Mouse (Mus musculus): ENCODE data around the gene Tm4sf19.
"Not testable (repeated sequence)": the region's sequence is repeated elsewhere in the genome, so short reads cannot be mapped to it uniquely, and the experiment has no call there.

Tm4sf19 gene

DNA sequence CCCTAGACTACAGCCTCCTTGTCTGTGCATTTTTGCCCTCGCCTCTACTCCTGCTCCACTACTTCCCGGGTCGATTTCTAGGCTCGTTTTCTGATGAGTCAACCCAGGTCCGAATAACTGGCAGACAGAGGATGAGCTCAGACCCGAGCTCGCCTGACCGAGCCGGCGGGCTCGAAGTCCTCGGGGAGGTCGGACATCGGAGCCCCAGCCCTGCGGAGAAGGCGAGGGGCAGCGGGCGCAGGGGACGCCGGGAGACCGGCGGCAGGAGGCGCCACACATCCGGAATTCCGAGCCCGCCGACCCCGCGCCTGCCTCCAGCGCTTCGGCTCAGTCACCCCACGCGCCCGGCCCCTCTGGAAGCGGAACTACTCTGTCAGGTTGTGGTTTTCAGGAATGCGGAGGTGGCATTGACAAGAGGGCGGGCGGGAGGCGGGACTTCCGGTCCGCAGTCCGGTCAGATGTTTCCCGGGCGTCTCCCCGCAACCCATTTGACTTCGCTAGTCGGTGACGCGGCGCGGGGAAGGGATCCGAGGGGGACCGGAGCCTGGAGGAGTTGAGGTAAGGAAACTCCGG is 30.3 kb downstream of the Tm4sf19 start, which contains the start of gene Pcyt1a:
Gene Pcyt1a, plus strand, starts transcription at position 448 of the 573 bp plus-strand sequence.
- intact Hi-C loops (cut with DNase I) = no loop called here

DNA sequence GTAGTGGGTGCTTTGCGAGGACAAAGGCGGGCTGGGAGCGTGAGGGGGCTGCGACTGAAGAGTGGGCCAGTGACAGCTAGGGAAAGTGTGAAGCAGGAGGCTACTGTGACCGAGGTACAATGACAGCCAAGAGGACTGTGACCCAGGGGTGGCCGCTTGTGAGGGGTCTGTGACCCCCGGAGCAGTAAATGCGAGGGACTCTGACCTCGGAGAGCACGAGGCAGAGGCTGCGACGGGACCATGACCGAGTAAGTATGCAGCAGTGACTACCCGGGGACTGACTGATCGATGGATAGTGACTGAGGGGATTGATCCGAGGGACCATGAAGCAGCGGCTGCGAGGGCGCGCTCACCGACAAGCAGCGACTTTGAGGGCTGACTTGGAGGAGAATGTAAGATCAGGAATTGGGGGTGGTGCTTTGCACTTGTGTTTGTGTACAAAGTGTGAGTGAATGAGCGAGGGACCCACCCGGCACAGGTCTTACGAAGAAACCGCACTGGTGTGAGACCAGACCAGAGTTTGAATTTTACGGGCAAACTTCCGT is 30.8 kb downstream of the Tm4sf19 start:
- intact Hi-C loops (cut with DNase I) = no loop called here

DNA sequence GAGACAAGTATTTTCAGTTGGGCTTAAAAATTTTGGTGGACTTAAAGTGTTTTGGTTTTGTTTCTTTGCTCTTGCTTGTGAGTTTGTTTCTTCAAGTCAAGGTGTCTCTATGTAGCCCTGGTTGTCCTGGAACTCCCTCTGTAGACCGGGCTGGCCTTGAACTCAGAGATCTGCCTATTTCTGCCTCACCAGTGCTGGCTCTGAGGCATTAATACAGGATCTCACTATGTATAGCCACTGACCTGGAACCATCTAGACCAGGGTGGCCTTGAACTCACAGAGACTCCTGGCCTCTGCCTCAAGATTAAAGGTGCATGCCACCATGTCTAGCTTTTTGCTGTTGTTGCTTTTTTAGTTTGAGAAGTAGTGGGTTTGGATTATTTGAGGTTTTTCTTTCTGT is 31.6 kb downstream of the Tm4sf19 start:
- intact Hi-C loops (cut with DNase I) = no loop called here

DNA sequence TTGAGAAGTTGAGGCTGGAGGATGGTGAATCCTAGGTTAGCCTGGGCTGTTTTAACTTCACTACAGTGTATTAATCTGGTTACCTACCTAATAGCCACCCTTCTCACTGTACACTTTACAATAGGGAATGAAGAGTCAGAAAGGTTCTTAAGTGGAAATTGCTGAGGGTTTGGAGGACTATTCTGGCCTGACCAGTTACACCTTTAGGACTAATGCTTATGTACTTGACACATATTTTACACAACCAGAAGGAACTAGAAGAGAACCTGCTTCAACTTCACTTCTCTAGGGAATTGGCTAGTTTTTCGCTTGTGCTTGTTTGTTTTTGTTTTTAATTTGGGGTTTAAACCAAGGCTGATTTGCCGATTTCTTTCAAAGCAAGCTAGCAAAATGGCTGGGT is 32.8 kb downstream of the Tm4sf19 start:
- intact Hi-C loops (cut with DNase I) = no loop called here

- intact Hi-C loops (cut with DNase I) = no loop called here
Observed at GRCm38 (mm10) chr16:32434066-32434465, 33.8 kb downstream of the Tm4sf19 start.

DNA sequence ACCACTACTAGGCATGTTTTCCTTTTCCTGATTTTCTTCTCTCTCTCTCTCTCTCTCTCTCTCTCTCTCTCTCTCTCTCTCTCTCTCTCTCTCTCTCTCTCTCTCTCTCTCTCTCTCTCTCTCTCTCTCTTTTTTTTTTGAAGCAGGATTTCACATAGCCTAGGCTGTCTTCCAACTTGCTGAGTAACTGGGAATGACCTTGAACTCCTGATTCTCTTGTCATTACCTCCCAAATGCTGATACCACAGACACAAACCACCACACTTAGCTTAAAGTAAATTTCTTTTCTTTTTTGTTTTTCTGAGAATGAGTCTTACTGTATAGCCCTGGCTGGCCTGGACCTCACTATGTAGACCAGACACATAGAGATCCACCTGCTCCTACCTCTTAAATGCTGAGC is 34.4 kb downstream of the Tm4sf19 start:
- intact Hi-C loops (cut with DNase I) = no loop called here

GRCm38 (mm10) chr16:32436657-32437056 is 36.4 kb downstream of the Tm4sf19 start:
- intact Hi-C loops (cut with DNase I) = no loop called here

DNA sequence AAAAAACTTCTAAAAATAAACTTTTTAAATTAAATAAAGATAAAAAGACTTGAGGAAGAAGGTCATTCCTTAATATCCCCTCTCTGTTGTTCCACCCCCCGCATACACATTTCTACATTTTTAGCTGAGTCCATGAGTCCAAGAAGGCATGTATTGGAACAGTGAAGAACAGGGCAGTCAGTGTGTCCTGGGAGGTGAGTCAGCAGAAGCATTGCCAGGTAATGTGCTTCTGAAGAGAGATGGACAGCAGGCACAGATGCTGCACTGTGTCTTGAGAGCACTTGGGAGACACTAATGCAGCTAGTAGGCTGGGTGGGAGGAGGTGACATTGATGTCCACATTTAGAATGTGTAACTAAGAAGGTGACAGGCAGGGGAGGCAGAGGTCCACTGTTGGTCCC is 37.0 kb downstream of the Tm4sf19 start:
- intact Hi-C loops (cut with DNase I) = no loop called here

GRCm38 (mm10) chr16:32441432-32441831 is 41.1 kb downstream of the Tm4sf19 start:
- intact Hi-C loops (cut with DNase I) = no loop called here

GRCm38 (mm10) chr16:32444615-32445014 is 44.3 kb downstream of the Tm4sf19 start:
- intact Hi-C loops (cut with DNase I) = not testable (repeated sequence)

GRCm38 (mm10) chr16:32445558-32445957 is 45.3 kb downstream of the Tm4sf19 start:
- intact Hi-C loops (cut with DNase I) = no loop called here

DNA sequence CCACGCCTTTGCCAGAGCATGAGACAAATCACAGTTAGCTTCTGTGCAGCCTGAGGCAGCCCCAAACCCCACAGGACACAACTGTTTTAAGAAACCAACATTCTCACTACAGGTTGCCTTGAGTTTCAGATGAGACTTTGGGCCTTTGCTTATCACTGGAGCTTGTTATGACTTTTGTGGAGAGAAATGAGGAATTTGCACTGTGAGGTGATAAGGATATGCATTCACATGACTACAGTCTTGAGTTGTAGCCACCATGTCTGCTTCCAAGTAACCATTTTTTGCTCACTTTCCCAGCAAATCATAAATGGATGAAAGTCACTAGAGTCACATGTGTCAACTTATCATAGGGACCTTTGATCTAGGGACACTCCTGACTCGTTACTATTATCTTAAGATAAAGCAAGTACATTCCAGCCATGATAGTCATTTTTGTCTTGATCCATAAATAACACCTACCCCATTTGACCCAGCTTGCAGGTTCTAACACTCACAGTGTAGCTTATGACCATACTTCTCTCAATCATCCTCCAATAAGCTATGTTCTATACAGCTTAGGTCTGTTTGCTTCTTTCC is 46.3 kb downstream of the Tm4sf19 start:
- intact Hi-C loops (cut with DNase I) = no loop called here

DNA sequence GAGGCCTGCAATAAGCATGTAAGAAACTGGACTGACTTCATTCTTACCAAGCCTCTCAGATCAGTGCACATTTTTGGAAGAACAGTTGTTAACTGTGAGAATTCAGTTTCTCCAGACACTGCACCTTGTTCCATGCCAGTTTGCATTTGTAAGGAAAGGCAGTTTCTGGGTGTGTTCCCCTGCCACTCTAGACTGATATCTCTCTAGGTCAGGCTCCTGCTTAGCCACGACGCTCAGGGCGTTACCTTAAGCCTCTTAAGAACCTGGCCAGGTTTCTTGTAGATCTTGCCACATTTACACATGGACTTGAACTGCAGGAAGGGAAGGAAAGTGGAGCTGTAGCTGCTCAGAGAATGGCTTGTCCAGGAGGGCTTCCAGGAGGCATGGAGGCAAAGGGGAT is 49.4 kb downstream of the Tm4sf19 start:
- intact Hi-C loops (cut with DNase I) = no loop called here

DNA sequence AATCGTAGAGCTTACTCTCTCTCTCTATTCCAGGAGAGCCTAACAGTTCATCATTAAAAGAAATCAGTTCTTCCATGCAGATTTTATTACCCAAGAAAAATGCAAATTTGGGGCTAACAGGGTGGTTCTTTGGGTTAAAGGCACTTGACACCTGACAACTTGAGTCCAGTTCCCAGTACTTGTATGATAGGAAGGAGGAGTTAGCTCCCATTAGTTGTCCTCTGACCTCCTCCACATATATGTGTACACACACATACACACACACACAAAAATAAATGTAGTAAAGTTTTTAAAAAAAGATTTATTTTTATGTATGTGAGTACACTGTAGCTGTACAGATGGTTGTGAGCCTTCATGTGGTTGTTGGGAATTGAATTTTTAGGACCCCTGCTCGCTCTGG is 49.8 kb downstream of the Tm4sf19 start:
- intact Hi-C loops (cut with DNase I) = no loop called here

- intact Hi-C loops (cut with DNase I) = no loop called here
Observed at GRCm38 (mm10) chr16:32453102-32453501, 52.8 kb downstream of the Tm4sf19 start.

DNA sequence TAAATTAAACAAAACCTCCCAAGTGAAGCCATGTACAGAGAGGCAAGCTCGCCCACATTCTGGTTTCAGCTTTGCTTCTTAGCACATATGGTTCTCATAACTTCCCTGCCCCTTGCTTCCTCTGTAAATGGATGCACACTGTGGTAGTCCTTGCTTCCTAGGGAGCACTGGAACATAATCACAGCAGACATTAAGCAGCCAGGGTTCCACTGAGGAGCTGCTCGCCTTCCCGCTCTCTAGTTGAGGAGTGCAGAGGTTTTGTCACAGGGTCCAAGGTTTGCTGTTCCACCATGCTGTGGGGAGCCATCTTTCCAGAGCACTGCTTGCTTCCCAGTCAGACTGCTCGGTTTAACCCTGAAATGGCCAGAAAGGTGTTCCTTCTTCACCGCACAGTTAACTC is 54.3 kb downstream of the Tm4sf19 start:
- intact Hi-C loops (cut with DNase I) = loop anchor here (5.0 kb wide), 2 partner anchors 32 to 82 kb away; no protein-coding TSS in a partner anchor

- intact Hi-C loops (cut with DNase I) = loop anchor here (5.0 kb wide), 2 partner anchors 34 to 84 kb away; no protein-coding TSS in a partner anchor
Observed at GRCm38 (mm10) chr16:32456086-32456485, 55.8 kb downstream of the Tm4sf19 start.

DNA sequence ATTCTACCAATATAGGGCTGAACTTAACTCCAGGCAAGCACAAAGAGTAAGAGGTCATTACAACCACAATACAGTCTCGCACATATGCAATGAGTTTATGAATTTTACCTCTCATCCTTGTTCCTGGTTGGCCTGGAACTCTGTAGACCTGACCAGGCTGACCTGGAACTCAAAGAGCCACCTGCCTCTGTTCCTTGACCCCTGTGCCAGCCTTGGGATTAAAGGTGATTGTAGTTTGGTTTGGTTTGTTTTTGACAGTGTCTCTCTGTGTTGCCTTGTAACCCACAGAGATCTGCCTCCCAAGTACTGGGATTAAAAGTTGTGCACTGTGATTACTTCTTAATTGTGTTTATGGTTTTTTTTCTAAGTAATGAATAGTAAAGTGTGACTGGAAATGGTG is 56.5 kb downstream of the Tm4sf19 start:
- intact Hi-C loops (cut with DNase I) = loop anchor here (5.0 kb wide), 2 partner anchors 34 to 84 kb away; no protein-coding TSS in a partner anchor
